In genomic region chr5:77442856-77443623, GRCm38 (mm10) we compare ENCODE assay signal across 13 mouse cellular contexts.
"Had no signal": no experiment of that assay in that cellular context is flagged by ENCODE, and none has a peak within 500 bp of the region (broad histone marks: within the 10 kb centered on the region; RNA-seq: fewer than 3 reads in every experiment).

No protein-coding gene starts in this region.

- DNase-seq: lung, adult 2 months; lung, postnatal 4 days; midbrain, embryonic 14.5 days; right cerebral cortex, adult 18-20 months had no signal

- H3K27ac ChIP-seq: hindbrain, embryonic 14.5 days; intestine, embryonic 15.5 days; left cerebral cortex, adult 2 months; limb, embryonic 10.5 days; liver, embryonic 14.5 days; midbrain, embryonic 10.5 days; neural tube, embryonic 15.5 days had no signal

- H3K4me2 ChIP-seq: hindbrain, embryonic 14.5 days; intestine, embryonic 15.5 days; neural tube, embryonic 15.5 days had no signal

- H3K4me1 ChIP-seq: intestine, embryonic 15.5 days; midbrain, embryonic 10.5 days; neural tube, embryonic 15.5 days had no signal

- ATAC-seq: intestine, embryonic 15.5 days; lung, postnatal 0 days had no signal

- H3K9me3 ChIP-seq: intestine, embryonic 15.5 days; limb, embryonic 10.5 days; midbrain, embryonic 10.5 days; neural tube, embryonic 15.5 days had no signal

- H3K4me3 ChIP-seq: intestine, embryonic 15.5 days; left cerebral cortex, adult 2 months; limb, embryonic 10.5 days; midbrain, embryonic 10.5 days; myocyte; neural tube, embryonic 15.5 days had no signal

- H3K9ac ChIP-seq: hindbrain, embryonic 14.5 days; intestine, embryonic 15.5 days; liver, embryonic 14.5 days; neural tube, embryonic 15.5 days had no signal

- H3K36me3 ChIP-seq: intestine, embryonic 15.5 days; limb, embryonic 10.5 days; midbrain, embryonic 10.5 days; neural tube, embryonic 15.5 days had no signal

- H3K27me3 ChIP-seq: intestine, embryonic 15.5 days; neural tube, embryonic 15.5 days had no signal
